Mouse (Mus musculus): ENCODE measurements around the gene Arhgap15. TPM values are rescaled to one million over a fixed set of nuclear protein-coding genes. Genes with fewer than 3 reads are reported as not detected.

Arhgap15 gene
- total and polyA plus RNA-seq, 3 experiments, result 1.5 to 2.8 TPM; not detected in 1

DNA sequence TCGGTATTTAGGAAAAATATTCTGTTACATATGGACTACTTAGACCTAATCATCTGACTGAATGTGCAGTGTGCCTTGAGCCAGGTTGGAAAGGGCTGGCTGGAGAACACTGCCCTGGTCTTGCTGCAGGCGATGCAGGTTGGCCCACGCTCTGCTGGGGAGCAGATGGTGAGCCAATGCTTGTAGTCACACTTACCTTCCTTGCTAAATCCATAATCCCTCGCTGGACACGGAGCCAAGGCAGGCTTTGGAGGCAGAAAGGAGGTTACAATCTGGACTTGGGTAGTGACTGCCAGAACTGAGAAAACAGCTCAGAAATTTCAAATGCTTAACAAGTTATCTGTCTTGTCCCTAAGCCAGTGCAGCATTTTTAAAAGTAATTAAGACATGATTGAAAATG is 241.2 kb downstream of the Arhgap15 start:
- H3K79me2 ChIP-seq (ENCODE audit: control insufficient read depth, insufficient read depth, low read length, poor library complexity), result no peaks in the 10 kb centered on the region
- H3K27me3 ChIP-seq (ENCODE audit: control insufficient read depth in 1 of 2, insufficient read depth in 2 of 2, low read length in 2 of 2), result no peaks in the 10 kb centered on the region
- no peak overlapping the region for H3K27ac ChIP-seq (ENCODE audit: control insufficient read depth, low read depth, low read length)
- DNase-seq (ENCODE audit: low read depth, low spot score), result no peak
- H3K9ac ChIP-seq (ENCODE audit: control insufficient read depth, low read depth, low read length, poor library complexity, severe bottlenecking), result no peak overlapping the region
- H3K4me1 ChIP-seq (ENCODE audit: control insufficient read depth in 1 of 2, insufficient read depth in 2 of 2, low read length in 2 of 2), result peaks cover 0 to 5% of the 10 kb centered on the region in 2 experiments; a peak in 2 of 4 replicates
- H3K4me3 ChIP-seq (ENCODE audit: control insufficient read depth in 1 of 2, insufficient read depth in 1 of 2, low read depth in 2 of 2, low read length in 2 of 2), result no peak overlapping the region
- peaks cover 0 to 4% of the 10 kb centered on the region in 2 experiments; a peak in 2 of 4 replicates for H3K36me3 ChIP-seq (ENCODE audit: control insufficient read depth in 1 of 2, insufficient read depth in 2 of 2, low read length in 2 of 2)
- no peaks in the 10 kb centered on the region for H3K9me3 ChIP-seq (replicated peaks; ENCODE audit: insufficient read depth, low read length)
- no peak for TF ChIP-seq POLR2AphosphoS2 (IDR thresholded peaks at IDR 0.05; ENCODE audit: low read length)
- no peak for TF ChIP-seq ETS1 (IDR thresholded peaks at IDR 0.05; ENCODE audit: low read depth, low read length)
- no peak for TF ChIP-seq CHD2 (IDR thresholded peaks at IDR 0.05; ENCODE audit: low read length)
- no peak for TF ChIP-seq GABPA (IDR thresholded peaks at IDR 0.05; ENCODE audit: low read depth, low read length)
- no peak for TF ChIP-seq EP300 (IDR thresholded peaks at IDR 0.05; ENCODE audit: low read depth in 1 of 2, low read length in 2 of 2)
- no peak for TF ChIP-seq KAT2A (conservative IDR thresholded peaks at IDR 0.05; ENCODE audit: low read depth, low read length)
- TF ChIP-seq POLR2A (IDR thresholded peaks at IDR 0.05; ENCODE audit: control insufficient read depth in 1 of 2, insufficient read depth in 1 of 2, low read depth in 1 of 2, low read length in 2 of 2, poor library complexity in 1 of 2), result no peak
- no peak for TF ChIP-seq MAX (IDR thresholded peaks at IDR 0.05; ENCODE audit: low read length)
- no peak for TF ChIP-seq CTCF (IDR thresholded peaks at IDR 0.05 in 2 of 3, conservative IDR thresholded peaks at IDR 0.05 in 1 of 3; ENCODE audit: control insufficient read depth in 1 of 3, insufficient read depth in 1 of 3, low read depth in 2 of 3, low read length in 3 of 3, poor library complexity in 1 of 3, severe bottlenecking in 1 of 3)
- no peak for TF ChIP-seq USF1 (IDR thresholded peaks at IDR 0.05; ENCODE audit: low read depth, low read length)
- no peak for TF ChIP-seq TAL1 (IDR thresholded peaks at IDR 0.05; ENCODE audit: low read length)
- no peak for TF ChIP-seq ELF1 (IDR thresholded peaks at IDR 0.05; ENCODE audit: low read depth, low read length)
- TF ChIP-seq RAD21 (IDR thresholded peaks at IDR 0.05; ENCODE audit: low read depth, low read length), result no peak
- TF ChIP-seq E2F4 (IDR thresholded peaks at IDR 0.05; ENCODE audit: borderline replicate concordance, low read depth, low read length), result no peak
- TF ChIP-seq ZNF384 (IDR thresholded peaks at IDR 0.05; ENCODE audit: low read depth, low read length), result no peak
- no peak for TF ChIP-seq SMC3 (IDR thresholded peaks at IDR 0.05; ENCODE audit: low read depth, low read length)
- no peak for TF ChIP-seq RCOR1 (IDR thresholded peaks at IDR 0.05; ENCODE audit: low read depth, low read length)
- no peak for TF ChIP-seq ZMIZ1 (IDR thresholded peaks at IDR 0.05; ENCODE audit: low read depth, low read length)

DNA sequence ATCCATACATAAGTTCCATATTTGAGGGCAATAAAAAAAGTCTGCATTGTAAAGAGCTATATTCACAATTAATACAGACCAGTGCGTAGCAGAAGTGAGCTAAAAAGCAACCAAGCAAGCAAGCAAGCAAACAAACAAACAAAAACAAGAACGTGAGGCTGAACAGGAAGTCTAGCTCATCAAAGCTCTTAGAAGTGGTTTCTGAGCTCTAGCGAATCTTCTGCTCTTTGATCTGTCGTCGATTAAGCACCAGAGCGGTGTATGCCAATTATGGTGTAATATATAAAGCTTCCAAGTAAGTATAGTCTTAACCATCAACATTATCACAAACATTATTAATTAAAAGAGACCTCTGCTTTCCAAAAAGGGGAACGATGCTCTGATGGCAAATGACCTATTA is 243.9 kb downstream of the Arhgap15 start:
- no peaks in the 10 kb centered on the region for H3K9me3 ChIP-seq (replicated peaks; ENCODE audit: insufficient read depth, low read length)
- H3K4me3 ChIP-seq (ENCODE audit: control insufficient read depth in 1 of 2, insufficient read depth in 1 of 2, low read depth in 2 of 2, low read length in 2 of 2), result no peak overlapping the region
- H3K27ac ChIP-seq (ENCODE audit: control insufficient read depth, low read depth, low read length), result no peak overlapping the region
- no peaks in the 10 kb centered on the region for H3K27me3 ChIP-seq (ENCODE audit: control insufficient read depth in 1 of 2, insufficient read depth in 2 of 2, low read length in 2 of 2)
- peaks cover 0 to 4% of the 10 kb centered on the region in 2 experiments; a peak in 2 of 4 replicates for H3K36me3 ChIP-seq (ENCODE audit: control insufficient read depth in 1 of 2, insufficient read depth in 2 of 2, low read length in 2 of 2)
- H3K79me2 ChIP-seq (ENCODE audit: control insufficient read depth, insufficient read depth, low read length, poor library complexity), result no peaks in the 10 kb centered on the region
- DNase-seq (ENCODE audit: low read depth, low spot score), result no peak
- H3K4me1 ChIP-seq (ENCODE audit: control insufficient read depth in 1 of 2, insufficient read depth in 2 of 2, low read length in 2 of 2), result peaks cover 0 to 5% of the 10 kb centered on the region in 2 experiments; a peak in 2 of 4 replicates
- TF ChIP-seq MXI1 (IDR thresholded peaks at IDR 0.05; ENCODE audit: low read depth, low read length) (no peak), MAX (IDR thresholded peaks at IDR 0.05; ENCODE audit: low read length) (no peak), JUND (IDR thresholded peaks at IDR 0.05; ENCODE audit: low read depth, low read length) (no peak), SIN3A (IDR thresholded peaks at IDR 0.05; ENCODE audit: low read length) (no peak), ZMIZ1 (IDR thresholded peaks at IDR 0.05; ENCODE audit: low read depth, low read length) (no peak), E2F4 (IDR thresholded peaks at IDR 0.05; ENCODE audit: borderline replicate concordance, low read depth, low read length) (no peak), MAFK (IDR thresholded peaks at IDR 0.05; ENCODE audit: borderline replicate concordance, low read depth, low read length) (no peak), RCOR1 (IDR thresholded peaks at IDR 0.05; ENCODE audit: low read depth, low read length) (no peak), HCFC1 (IDR thresholded peaks at IDR 0.05; ENCODE audit: low read depth, low read length) (no peak), SMC3 (IDR thresholded peaks at IDR 0.05; ENCODE audit: low read depth, low read length) (no peak), GABPA (IDR thresholded peaks at IDR 0.05; ENCODE audit: low read depth, low read length) (no peak), CTCF (IDR thresholded peaks at IDR 0.05 in 2 of 3, conservative IDR thresholded peaks at IDR 0.05 in 1 of 3; ENCODE audit: control insufficient read depth in 1 of 3, insufficient read depth in 1 of 3, low read depth in 2 of 3, low read length in 3 of 3, poor library complexity in 1 of 3, severe bottlenecking in 1 of 3) (no peak), ZKSCAN1 (IDR thresholded peaks at IDR 0.05; ENCODE audit: low read depth, low read length) (no peak), RAD21 (IDR thresholded peaks at IDR 0.05; ENCODE audit: low read depth, low read length) (no peak), ZC3H11A (IDR thresholded peaks at IDR 0.05; ENCODE audit: low read depth, low read length) (no peak), CHD1 (IDR thresholded peaks at IDR 0.05; ENCODE audit: low read depth, low read length) (no peak), EP300 (IDR thresholded peaks at IDR 0.05; ENCODE audit: low read depth in 1 of 2, low read length in 2 of 2) (no peak), NRF1 (IDR thresholded peaks at IDR 0.05; ENCODE audit: insufficient read depth, low read depth, low read length, poor library complexity, severe bottlenecking) (no peak), POLR2AphosphoS5 (IDR thresholded peaks at IDR 0.05; ENCODE audit: borderline replicate concordance, low read depth, low read length) (no peak)
- no peak overlapping the region for H3K9ac ChIP-seq (ENCODE audit: control insufficient read depth, low read depth, low read length, poor library complexity, severe bottlenecking)
